Mouse (Mus musculus) heart, adult 11 months (tissue): ENCODE data around the gene Maz.

Experiments
- DNase-seq: peaks from one replicate; pipeline ENCODE4 v3.0.0; 2022

Maz gene

DNA sequence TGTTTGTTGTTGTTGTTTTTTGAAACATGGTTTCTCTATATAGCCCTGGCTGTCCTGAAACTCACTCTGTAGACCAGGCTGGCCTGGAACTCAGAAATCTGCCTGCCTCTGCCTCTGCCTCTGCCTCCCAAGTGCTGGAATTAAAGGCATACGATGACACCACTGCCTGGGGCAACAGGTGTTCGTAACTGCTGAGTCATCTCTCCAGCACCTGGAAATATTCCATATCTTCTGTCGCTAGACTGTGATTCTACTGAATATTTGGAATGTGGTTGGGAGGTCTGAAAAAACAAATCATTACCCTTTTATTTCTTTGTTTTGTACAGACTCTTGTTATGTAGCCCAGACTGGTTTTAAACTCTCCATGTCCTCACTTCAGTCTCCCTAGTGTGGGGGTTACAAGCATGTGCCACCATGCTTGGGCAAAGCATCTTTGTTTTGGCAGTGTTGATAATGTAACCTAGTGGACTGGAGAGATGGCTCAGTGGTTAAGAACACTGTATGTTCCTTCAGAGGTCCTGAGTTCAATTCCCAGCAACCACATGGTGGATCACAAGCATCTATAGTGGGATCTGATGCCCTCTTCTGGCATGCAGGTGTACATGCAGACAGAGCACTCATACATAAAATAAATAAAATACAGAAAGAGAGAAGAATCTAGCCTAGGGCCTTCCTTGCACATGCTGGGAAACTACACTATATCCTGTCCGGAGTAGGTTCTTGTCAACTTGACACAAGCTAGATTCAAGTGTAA, 22.5 kb downstream of the Maz start:
- no peak for DNase-seq

DNA sequence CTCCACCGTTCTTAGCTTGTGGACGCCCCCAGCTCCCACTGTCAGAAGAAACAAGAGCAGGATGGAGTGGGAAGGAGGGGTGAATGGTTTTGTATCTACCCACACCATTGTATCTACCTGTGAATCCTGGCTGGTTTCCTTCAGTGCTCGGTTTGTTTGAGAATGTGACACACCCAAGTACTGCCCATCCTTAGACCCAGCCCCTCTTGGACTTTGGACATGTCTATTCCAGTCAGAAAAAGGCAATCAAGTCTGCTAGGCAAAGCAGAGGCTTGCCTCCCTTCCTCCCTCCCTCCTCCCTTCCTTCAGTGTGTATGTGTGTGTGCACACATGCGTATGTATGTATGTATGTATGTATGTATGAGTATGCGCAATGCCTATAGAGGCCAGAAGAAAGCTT, 23.2 kb downstream of the Maz start:
- DNase-seq, result no peak

DNA sequence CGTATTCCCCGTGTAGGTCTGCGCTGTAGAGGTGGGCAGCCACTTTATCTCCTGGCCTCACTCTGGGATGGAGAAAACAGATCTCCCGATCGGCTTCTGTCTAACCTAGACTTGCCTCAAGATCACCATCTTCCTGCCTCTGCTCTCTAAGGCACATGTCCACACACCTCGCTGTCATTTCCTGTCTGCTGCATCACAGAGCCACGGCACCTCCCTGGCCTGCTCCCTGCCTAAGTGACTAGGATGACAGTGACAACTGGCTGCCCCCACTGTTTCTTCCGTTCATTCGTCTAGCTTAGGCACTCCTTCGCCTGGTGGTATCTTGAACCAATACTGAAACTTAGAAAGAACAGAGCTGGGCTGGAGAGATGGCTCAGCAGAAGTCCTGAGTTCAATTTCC, 27.3 kb downstream of the Maz start:
- no peak for DNase-seq

DNA sequence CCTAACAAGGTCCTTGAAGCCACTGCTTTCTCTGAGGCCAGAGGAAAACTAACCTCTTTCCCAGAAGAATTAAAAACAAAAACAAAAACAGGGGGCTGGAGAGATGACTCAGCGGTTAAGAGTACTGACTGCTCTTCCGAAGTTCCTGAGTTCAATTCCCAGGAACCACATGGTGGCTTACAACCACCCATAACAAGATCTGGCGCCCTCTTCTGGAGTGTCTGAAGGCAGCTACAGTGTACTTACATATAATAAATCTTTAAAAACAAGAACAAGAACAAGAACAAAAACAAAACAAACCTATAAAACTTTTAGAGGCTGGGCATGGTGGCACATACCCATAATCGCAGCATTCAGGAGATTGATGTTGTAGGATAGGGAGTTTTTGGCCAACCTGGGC, 30.4 kb downstream of the Maz start:
- DNase-seq, result no peak

DNA sequence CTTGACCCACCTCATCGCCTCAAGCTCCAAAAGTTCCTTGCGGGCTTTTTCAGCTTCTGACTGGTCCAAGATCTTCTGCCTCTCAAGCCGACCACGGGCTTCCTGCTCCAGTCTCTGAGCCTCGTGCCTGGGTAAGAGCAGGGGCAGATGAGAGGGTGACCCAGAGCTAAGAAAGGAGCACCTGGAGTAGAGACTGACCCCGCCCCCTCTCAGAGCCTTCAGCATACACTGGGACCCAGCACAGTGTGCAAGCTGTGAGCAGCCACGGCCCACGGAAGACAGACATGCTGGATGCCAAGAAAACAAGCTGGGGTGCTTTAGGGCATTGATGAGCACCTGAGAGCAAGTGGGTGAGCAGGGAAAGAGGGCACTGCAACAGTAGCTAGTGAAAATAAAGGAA, 38.0 kb downstream of the Maz start:
- DNase-seq, result no peak

DNA sequence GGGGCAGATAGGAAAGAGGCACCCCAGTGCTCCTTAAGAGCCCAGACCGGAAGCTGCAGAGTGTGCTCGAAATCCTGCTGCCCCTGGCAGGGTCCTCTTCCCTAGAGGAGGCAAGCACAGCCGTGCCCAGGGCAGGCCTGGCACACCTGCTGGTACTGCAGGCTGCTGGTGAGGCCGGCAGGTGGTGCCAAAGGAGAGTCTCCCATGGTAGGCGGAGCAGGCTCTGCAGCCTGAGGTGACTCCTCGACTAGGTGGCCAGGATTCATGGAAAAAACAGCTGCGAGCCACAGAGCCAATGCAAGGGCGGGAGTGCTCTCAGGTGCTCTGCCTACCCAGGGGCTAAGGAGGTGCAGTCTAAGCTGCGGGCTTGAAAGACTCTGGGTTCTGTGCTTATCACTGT, 40.5 kb downstream of the Maz start:
- DNase-seq, result peak; percentile 93

DNA sequence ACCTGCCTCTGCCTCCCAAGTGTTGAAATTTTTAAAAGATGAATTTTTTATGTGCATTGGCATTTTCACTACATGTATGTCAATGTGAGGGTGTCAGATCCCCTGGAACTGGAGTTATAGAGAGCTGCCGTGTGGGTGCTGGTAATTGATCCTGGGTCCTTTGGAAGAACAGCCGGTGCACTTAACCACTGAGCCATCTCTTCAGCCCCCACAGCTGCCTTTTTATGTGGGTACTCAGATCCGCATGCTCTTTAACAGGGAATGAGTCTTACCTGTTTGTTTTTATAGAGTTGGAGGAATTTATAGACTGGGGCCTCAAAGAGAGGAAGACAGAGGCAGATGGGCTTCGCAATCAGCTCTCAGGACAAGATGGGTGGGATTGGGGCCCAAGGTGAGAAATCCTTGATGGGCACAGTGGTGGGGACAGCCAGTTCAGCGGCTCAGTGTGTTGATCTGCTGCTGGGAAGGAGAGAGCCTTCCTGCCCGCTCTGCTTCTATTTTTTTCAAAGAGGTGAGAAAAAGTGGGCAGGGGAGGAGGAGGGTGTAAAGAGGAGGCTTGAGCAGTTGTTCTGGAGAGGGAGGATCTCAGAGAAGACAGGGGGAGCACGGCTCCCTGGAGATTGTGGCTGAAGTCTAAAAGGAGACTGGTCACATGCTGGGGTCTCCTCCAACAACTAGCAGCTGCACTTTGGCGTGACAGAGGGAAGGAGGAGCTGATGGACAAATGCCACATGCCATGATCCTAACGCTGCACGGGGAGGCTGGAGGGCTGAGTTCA, 42.0 kb downstream of the Maz start:
- no peak for DNase-seq

DNA sequence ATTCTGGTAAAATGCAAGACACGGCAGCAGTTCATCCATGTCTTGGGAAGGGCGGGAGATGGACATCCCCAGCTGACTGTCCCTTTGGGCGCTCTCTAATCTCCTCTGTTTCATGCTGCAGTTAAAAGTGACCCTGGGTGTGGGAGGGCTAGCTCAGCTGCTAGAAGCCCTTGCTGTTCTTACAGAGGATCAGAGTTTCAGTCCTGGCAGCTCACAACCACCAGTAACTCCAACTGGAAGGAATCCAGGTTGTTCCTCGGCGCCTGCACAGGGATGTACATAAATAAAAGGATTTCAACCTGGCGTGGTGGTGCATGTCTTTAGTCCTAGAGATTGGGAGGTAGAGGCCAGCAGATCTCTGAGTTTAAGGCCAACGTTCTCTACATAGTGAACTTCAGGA, 43.7 kb downstream of the Maz start:
- DNase-seq, result no peak

DNA sequence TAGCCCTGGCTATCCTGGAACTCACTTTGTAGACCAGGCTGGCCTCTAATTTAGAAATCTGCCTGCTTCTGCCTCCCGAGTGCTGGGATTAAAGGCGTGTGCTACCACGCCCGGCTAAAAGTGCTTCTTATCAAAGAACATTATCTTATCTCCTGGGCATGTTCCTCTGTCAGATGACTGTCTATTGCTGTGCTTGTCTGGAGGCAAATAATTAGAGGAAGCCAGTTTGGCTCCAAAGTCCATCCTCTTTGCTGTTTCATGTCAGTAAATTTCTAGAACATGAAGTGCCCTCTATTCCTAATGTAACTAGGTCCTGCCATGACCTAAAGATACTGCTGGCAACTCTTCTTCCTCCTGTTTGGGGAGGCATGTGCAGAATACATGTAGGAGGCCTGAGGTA, 44.8 kb downstream of the Maz start:
- no peak for DNase-seq

DNA sequence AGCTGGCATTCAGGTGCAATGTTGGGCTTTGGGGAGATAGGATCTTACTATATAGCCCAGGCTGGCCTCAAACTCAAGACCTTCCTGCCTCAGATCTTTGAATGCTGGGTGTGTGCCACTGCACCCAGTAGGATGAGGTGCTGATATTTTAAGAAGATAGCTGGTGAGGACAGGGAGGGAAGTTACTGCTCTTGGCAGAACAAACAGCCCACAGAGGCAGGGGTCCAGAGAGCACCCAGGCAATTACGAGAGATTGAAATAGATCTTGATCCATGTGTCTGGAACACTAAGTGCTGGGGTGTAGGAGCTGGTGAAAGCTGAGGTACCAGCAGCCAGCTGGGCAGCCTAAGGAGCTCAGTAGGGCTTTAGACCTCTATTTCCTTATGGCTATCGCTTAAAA, 45.2 kb downstream of the Maz start:
- no peak for DNase-seq

DNA sequence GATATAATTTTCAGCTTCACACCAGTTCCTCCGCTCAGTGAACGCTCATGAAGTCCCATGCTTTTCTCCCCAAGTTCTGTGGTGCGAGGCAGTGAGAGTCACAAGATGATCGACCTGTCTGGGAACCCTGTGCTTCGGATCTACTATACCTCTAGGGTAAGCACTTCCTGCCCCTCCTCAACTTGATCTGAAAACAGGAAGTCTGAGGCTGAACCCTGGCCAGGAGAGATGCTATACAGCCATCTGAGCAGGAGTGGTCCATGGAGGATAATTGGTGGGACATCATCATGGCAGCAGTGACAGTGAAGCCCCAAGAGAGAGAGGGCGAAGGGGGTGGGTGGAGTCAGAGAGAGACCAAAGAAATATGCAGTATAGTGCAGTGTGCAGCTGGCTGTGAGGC, 48.0 kb downstream of the Maz start:
- no peak for DNase-seq

DNA sequence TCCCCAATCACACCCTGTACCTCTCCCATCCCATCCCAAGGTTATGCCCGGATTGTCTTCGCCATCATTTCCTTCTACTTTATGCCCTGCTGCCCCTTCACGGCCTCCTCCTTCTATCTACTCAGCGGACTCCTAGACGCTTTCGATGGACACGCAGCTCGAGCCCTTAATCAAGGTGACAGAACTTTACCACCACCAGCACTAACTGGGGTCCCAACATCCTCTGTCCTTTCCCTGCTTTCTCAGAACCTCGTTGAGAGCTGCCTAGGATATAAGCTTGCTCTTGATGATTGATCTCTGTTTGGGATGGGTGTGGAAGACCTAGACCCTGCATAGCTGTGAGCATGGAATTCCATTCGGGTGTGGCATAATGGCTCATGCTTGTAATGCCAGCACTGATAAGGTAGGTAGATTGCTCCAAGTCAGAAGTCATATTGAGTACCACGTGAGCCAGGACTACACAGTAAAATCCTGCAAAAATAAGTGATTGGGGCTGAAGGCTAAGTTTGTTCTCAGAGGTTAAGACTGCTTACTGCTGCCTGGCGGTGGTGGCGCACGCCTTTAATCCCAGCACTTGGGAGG, 49.9 kb downstream of the Maz start:
- no peak for DNase-seq

DNA sequence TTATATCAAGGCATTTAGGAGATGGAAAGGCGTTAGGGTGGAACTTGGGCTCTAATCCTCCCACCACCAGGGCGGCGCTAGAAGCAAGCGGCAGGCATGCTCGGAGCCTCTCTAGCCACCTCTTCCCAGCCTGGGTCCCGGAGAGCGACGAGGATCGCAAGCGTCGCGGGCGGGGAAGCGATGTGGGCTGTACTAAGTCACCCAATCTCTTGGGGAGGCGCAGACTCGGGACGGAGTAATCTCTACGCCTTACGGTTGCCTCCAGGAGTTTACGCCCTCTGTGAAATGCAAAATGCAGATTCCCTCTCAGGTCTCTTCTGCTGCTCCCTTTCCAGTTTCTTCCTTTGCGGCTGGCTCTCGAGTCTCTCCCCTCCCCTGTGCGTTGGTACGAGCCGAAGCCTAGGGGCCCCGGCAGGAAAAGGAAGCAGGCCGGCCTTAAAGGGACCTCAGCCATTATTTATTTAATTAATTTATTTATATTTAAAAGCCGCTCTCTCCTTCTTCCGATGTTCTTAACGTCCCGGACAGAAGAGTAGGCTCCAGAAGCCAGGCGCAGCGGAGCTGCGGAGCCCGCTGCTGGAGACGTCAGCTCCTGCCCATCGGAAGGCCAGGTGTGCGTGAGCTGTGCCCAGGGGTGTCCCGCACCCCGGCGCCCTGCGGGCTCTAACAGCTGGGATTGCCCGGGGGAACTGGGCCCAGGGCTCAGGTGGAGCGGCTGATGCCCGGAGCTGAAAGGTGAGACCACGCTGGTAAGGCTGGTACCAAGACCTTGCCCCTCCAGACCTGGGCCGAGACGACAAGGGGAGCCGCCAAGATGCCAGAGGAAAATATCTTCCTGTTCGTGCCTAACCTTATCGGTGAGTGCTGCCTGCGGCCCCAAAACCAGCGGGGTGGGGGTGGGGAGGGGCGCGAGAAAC, 50.6 kb downstream of the Maz start, which contains the start of gene Cdiptos:
TSS of gene Cdiptos (minus strand) at position 149 of the 917 bp plus-strand sequence.
- peak; percentile 99 for DNase-seq

DNA sequence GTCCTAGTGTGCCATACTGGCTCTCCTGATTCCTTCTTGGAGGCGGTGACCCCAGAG, 51.1 kb downstream of the Maz start, which contains the start of gene Cdipt:
TSS of gene Cdipt (plus strand) at position 22 of the 57 bp plus-strand sequence.
- no peak for DNase-seq

DNA sequence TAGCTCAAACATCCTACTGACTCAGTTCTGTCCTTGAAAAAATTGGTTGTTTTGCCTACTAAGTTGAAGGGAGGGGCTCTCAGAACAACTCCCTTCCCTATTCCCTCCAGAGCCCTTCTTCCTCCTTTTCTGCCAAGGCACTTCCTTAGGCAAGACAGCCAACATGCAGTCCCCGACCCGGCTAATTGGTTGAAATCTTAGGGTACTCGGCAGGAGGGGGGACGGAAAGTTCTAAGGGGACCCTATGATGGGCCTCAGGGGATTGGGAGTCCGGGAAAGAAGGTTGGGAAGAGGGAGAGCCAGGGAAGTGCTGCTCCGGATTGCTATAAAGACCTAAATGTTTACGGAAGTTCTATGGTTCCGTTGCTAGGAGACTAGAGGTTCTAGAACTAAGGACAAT, 51.3 kb downstream of the Maz start:
- peak; percentile 97 for DNase-seq
